Mouse (Mus musculus) G1E (cell line): ENCODE results near the gene Mdm1.

Experiments
- CTCF ChIP-seq: IDR thresholded peaks from 2 replicates; pipeline ENCODE4 v1.5.1; 2012; ENCODE audit warnings: low read depth, low read length, inconsistent platforms, mixed read lengths
- GATA1 ChIP-seq: IDR thresholded peaks from 2 replicates; pipeline ENCODE4 v1.6.1; 2012; ENCODE audit warnings: borderline replicate concordance, low read length, inconsistent platforms, mixed read lengths
- GATA2 ChIP-seq: IDR thresholded peaks from 2 replicates; pipeline ENCODE4 v1.6.1; 2012; ENCODE audit warnings: low read depth, low read length, inconsistent platforms, borderline replicate concordance
- POLR2AphosphoS5 ChIP-seq: IDR thresholded peaks from 2 replicates; pipeline ENCODE4 v1.6.1; 2012; ENCODE audit warnings: low read depth, low read length, inconsistent platforms; ENCODE audit not compliant: insufficient replicate concordance
- TAL1 ChIP-seq: conservative IDR thresholded peaks from 2 replicates; pipeline ENCODE4 v1.6.1; 2012; ENCODE audit warnings: low read depth, low read length, inconsistent platforms, mixed read lengths

DNA sequence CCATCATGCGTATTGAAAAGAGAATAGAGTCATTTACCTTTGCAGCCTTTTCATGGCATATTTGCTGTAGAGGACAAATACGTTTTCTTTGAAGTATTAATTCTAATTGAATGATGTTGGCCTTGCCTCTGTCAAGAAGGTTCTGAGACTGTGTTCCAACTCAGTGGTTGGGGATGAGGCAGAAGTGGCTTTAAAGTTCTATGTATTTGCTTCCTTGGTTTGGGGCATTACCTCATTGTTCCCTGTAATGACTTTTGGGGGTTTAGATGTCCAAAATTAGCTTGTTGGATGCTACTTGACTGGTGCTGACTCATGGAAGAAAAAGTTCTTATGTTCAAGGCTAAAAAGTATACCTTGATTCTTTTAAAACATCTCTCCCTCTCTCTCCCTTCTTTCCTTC is 40.6 kb upstream of the Mdm1 start:
- no peak for TF ChIP-seq CTCF
- TF ChIP-seq TAL1, result no peak
- TF ChIP-seq GATA1, result no peak
- TF ChIP-seq POLR2AphosphoS5, result no peak
- no peak for TF ChIP-seq GATA2
